Mouse (Mus musculus) midbrain, embryonic 13.5 days (tissue): ENCODE results near the gene Ano10. TPM values are rescaled to one million over a fixed set of nuclear protein-coding genes. Genes with fewer than 3 reads are reported as not detected.

Experiments
- ATAC-seq: fragments of 200-750 bp; cut with Nextera tagmentation; 2 replicates; pipeline ENCODE4 v1.8.0; 2017; ENCODE audit warnings: mild to moderate bottlenecking, moderate TSS enrichment, moderate library complexity
- H3K27ac ChIP-seq: fragments of 300-500 bp; sonication (generic); 2 replicates; pipeline ENCODE4 v1.5.1; 2015; ENCODE audit warnings: inconsistent platforms, mild to moderate bottlenecking, moderate library complexity
- H3K27me3 ChIP-seq: fragments of 300-500 bp; sonication (generic); 2 replicates; pipeline ENCODE4 v1.6.1; 2015; ENCODE audit warnings: mild to moderate bottlenecking, inconsistent platforms
- H3K36me3 ChIP-seq: fragments of 300-500 bp; sonication (generic); 2 replicates; pipeline ENCODE4 v1.6.1; 2015; ENCODE audit warnings: mild to moderate bottlenecking, inconsistent platforms
- H3K4me1 ChIP-seq: fragments of 300-500 bp; sonication (generic); replicated peaks from 2 replicates; pipeline ENCODE4 v1.6.1; 2015; ENCODE audit warnings: inconsistent platforms
- H3K4me2 ChIP-seq: fragments of 300-500 bp; sonication (generic); replicated peaks from 2 replicates; pipeline ENCODE4 v1.6.1; 2015; ENCODE audit warnings: moderate library complexity, mild to moderate bottlenecking, inconsistent platforms
- H3K4me3 ChIP-seq: fragments of 300-500 bp; sonication (generic); replicated peaks from 2 replicates; pipeline ENCODE4 v1.5.1; 2015; ENCODE audit warnings: mild to moderate bottlenecking, inconsistent platforms
- H3K9ac ChIP-seq: fragments of 300-500 bp; sonication (generic); replicated peaks from 2 replicates; pipeline ENCODE4 v1.6.1; 2015; ENCODE audit warnings: mild to moderate bottlenecking, inconsistent platforms
- H3K9me3 ChIP-seq: fragments of 300-500 bp; sonication (generic); 2 replicates; pipeline ENCODE4 v1.6.1; 2016; ENCODE audit warnings: mild to moderate bottlenecking, inconsistent platforms
- WGBS: fragments of 180-500 bp; shearing (Covaris S2); methylation state at CpG from one replicate; pipeline ENCODE4 v1.1.7; 2015; 5-methylcytosine and 5-hydroxymethylcytosine counted together
- polyA plus RNA-seq: library from polyadenylated mRNA; unstranded; fragments of >200 nt; fragmentation: Nextera tagmentation; extraction: Ambion mirVana; gene quantifications from 2 replicates; pipeline ENCODE4 v1.2.1, GENCODE M21; 2015

Ano10 gene
- polyA plus RNA-seq, 1 experiment from 2014 or later = 44.6 TPM

GRCm38 (mm10) chr9:122215118-122215517 lies 79.1 kb downstream of the Ano10 start:
- H3K4me2 ChIP-seq = no peak overlapping the region
- H3K36me3 ChIP-seq = no peaks in the 10 kb centered on the region
- no peak for ATAC-seq
- H3K4me1 ChIP-seq = no peaks in the 10 kb centered on the region
- H3K9ac ChIP-seq = no peak overlapping the region
- no peaks in the 10 kb centered on the region for H3K9me3 ChIP-seq
- no peaks in the 10 kb centered on the region for H3K27me3 ChIP-seq
- no peak overlapping the region for H3K4me3 ChIP-seq
- H3K27ac ChIP-seq = no peak overlapping the region

- no peak for ATAC-seq
- H3K4me1 ChIP-seq = peaks cover 10% of the 10 kb centered on the region
These were observed 85.9 kb downstream of the Ano10 start for GRCm38 (mm10) chr9:122208311-122208710.

DNA sequence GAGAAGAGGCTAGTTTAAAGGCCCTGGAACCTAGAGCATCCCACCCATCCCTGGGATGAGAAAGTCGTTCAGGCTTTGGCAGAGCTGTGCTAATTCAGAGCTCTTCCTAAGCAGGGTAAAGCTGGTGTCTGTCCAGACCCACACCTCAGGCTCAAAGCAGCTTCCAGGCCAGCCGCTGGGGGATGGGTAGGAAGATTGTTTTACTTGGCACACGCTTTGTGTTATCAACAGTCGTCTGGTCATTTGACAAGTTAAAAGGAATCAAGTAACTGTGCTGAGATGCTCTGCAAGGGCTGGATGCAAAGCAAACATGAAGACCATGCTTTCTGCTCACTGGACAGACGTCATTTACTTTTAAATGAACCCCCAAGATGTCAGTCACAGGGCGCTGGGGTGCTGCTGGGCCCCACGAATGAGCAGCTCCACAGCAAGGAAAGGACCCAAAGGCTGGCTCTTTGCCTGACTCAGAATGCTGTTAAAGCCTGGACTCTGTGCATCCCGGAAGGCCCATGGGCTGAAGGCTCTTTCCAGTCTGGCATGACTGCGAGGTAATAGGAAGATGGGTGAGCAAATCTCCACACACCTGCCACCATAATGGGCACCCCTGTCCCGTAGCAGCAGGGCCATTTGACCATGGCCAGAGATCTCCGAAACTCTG lies 88.6 kb downstream of the Ano10 start:
- H3K36me3 ChIP-seq = peaks cover 9% of the 10 kb centered on the region; the same call in 1 of the 2 replicates
- ATAC-seq = no peak
- H3K4me3 ChIP-seq = no peak overlapping the region
- no peaks in the 10 kb centered on the region for H3K27me3 ChIP-seq
- no peak overlapping the region for H3K4me2 ChIP-seq
- 0 out of 2 replicates have a peak overlapping the region, but pooled peaks have one; percentile 11 for H3K27ac ChIP-seq
- H3K4me1 ChIP-seq = peaks cover 10% of the 10 kb centered on the region
- H3K9me3 ChIP-seq = no peaks in the 10 kb centered on the region
- 74% methylated on average over 11 of the region's 11 CpGs for WGBS
- H3K9ac ChIP-seq = no peak overlapping the region

More at GRCm38 (mm10) chr9:122208311-122208710, 85.9 kb downstream of the Ano10 start:
- 76% methylated on average over 4 of the region's 4 CpGs for WGBS
- H3K36me3 ChIP-seq = no peaks in the 10 kb centered on the region
- no peak overlapping the region for H3K9ac ChIP-seq
- H3K27ac ChIP-seq = no peak overlapping the region
- H3K4me2 ChIP-seq = no peak overlapping the region
- H3K9me3 ChIP-seq = no peaks in the 10 kb centered on the region
- no peaks in the 10 kb centered on the region for H3K27me3 ChIP-seq
- no peak overlapping the region for H3K4me3 ChIP-seq

GRCm38 (mm10) chr9:122204508-122204907 lies 89.7 kb downstream of the Ano10 start:
- WGBS = 69% methylated on average over 7 of the region's 7 CpGs
- Histone ChIP-seq H3K27me3 (no peaks in the 10 kb centered on the region), H3K4me2 (no peak overlapping the region), H3K4me1 (peaks cover 10% of the 10 kb centered on the region), H3K9me3 (no peaks in the 10 kb centered on the region), H3K4me3 (no peak overlapping the region), H3K36me3 (peaks cover 17% of the 10 kb centered on the region; the same call in 1 of the 2 replicates), H3K27ac (no peak overlapping the region), H3K9ac (no peak overlapping the region)
- ATAC-seq = no peak

DNA sequence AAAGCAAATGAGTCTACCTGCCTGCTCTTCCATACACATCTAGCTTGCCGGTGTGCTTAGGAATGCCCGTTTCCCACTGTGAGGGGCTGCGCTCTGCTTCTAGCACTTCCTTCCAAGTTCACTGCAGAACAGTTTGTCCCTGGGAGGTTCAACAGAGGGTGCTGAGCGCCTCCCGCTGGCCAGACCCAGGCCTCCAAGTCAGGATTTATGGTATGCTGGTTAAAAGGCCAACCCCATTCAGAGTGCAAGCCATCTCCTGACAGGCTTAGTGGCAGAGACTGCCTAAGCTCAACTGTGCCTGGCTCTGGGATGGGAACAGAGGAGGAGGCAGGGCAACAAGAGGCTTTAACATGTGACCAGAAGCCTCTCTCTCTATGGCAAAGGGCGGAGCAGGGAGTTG lies 95.0 kb downstream of the Ano10 start:
- Histone ChIP-seq H3K4me3 (no peak overlapping the region), H3K27me3 (no peaks in the 10 kb centered on the region), H3K9ac (no peak overlapping the region), H3K4me1 (peaks cover 5% of the 10 kb centered on the region; the same call in 1 of the 2 replicates), H3K36me3 (peaks cover 28% of the 10 kb centered on the region), H3K4me2 (no peak overlapping the region), H3K9me3 (no peaks in the 10 kb centered on the region), H3K27ac (no peak overlapping the region)
- 36% methylated on average over 6 of the region's 6 CpGs for WGBS
- no peak; the same call in 1 of the 2 replicates for ATAC-seq

DNA sequence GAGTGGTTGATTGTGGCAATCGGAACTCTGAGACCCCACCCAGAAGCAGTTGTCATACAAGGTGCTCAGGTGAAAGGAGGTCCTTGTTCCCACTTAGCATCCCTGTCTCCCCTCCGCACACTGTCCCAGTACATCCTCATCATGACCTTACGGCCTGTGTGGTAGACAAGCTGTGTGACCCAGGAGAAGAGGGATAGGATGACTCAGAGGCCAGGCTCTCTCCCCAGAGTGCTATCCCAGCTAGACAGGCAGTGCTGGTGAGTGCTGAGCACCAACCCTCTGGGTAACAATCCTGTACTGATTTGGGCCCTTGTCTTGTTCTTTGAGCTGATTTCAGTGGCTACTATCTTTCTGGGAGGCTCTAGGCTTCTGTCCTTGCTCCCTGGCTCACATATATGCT lies 95.6 kb downstream of the Ano10 start:
- ATAC-seq = no peak
- 92% methylated on average over 3 of the region's 3 CpGs for WGBS

DNA sequence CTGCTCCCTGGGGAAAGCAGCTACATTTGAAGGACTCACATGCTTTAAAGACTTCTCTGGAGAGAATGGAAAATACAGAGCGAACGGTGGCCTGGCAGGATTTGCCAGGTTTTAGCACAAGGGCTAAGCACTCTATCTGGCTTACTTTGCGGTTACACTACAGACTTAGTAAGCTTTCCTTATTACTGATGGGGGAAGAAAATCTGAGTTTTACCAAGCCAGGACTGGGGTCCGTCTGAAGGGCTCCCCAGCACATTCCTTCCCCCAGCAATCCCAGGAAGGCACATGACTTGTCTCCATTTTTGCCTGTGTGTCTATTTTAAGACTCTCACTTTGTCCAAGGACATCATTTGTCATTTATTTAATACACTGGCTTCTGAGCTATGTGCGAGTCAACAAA lies 97.2 kb downstream of the Ano10 start:
- no peak for ATAC-seq
- WGBS = 86% methylated on average over 5 of the region's 5 CpGs
- H3K36me3 ChIP-seq = peaks cover 28% of the 10 kb centered on the region
- H3K27ac ChIP-seq = no peak overlapping the region
- H3K4me3 ChIP-seq = no peak overlapping the region
- H3K4me2 ChIP-seq = no peak overlapping the region
- no peaks in the 10 kb centered on the region for H3K27me3 ChIP-seq
- no peak overlapping the region for H3K9ac ChIP-seq
- peaks cover 5% of the 10 kb centered on the region; the same call in 1 of the 2 replicates for H3K4me1 ChIP-seq
- H3K9me3 ChIP-seq = no peaks in the 10 kb centered on the region

More for the DNA sequence above, 95.6 kb downstream of the Ano10 start:
- peaks cover 28% of the 10 kb centered on the region for H3K36me3 ChIP-seq
- H3K9ac ChIP-seq = no peak overlapping the region
- no peaks in the 10 kb centered on the region for H3K9me3 ChIP-seq
- no peak overlapping the region for H3K4me2 ChIP-seq
- no peaks in the 10 kb centered on the region for H3K27me3 ChIP-seq
- H3K27ac ChIP-seq = no peak overlapping the region
- H3K4me3 ChIP-seq = no peak overlapping the region
- H3K4me1 ChIP-seq = peaks cover 5% of the 10 kb centered on the region; the same call in 1 of the 2 replicates

- Histone ChIP-seq H3K4me3 (no peak overlapping the region), H3K27me3 (no peaks in the 10 kb centered on the region), H3K9me3 (no peaks in the 10 kb centered on the region), H3K36me3 (peaks cover 17% of the 10 kb centered on the region), H3K9ac (0 out of 2 replicates have a peak overlapping the region, but pooled peaks have one; percentile 19), H3K4me1 (peaks cover 5% of the 10 kb centered on the region; the same call in 1 of the 2 replicates), H3K27ac (no peak overlapping the region), H3K4me2 (no peak overlapping the region)
- ATAC-seq = no peak
- 89% methylated on average over 5 of the region's 5 CpGs for WGBS
These were observed 99.1 kb downstream of the Ano10 start for GRCm38 (mm10) chr9:122195042-122195682.

DNA sequence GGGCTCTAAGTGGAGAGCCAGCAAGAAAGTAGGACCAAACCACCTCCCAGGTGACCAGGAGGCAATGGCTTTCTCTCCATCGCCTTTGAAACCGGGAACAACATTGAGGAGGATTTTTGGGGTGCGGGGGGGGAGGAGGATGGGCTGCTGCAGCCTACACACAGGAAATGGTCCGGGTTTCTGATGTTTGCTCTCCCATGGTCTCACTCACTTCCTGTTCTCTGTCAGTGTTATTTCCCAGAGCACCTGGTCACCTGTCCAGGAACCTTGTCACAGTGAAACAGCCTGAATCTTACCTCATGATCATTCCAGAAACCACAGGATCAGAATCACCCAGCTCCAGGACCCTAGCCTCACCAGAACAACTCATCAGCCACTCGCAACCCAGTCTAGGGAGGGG lies 100.4 kb downstream of the Ano10 start:
- H3K27ac ChIP-seq = no peak overlapping the region
- no peak overlapping the region for H3K4me2 ChIP-seq
- H3K4me3 ChIP-seq = no peak overlapping the region
- peaks cover 5% of the 10 kb centered on the region; the same call in 1 of the 2 replicates for H3K4me1 ChIP-seq
- 92% methylated on average over 5 of the region's 5 CpGs for WGBS
- no peak for ATAC-seq
- no peaks in the 10 kb centered on the region for H3K27me3 ChIP-seq
- H3K9me3 ChIP-seq = no peaks in the 10 kb centered on the region
- H3K36me3 ChIP-seq = peaks cover 11% of the 10 kb centered on the region
- H3K9ac ChIP-seq = no peak overlapping the region

DNA sequence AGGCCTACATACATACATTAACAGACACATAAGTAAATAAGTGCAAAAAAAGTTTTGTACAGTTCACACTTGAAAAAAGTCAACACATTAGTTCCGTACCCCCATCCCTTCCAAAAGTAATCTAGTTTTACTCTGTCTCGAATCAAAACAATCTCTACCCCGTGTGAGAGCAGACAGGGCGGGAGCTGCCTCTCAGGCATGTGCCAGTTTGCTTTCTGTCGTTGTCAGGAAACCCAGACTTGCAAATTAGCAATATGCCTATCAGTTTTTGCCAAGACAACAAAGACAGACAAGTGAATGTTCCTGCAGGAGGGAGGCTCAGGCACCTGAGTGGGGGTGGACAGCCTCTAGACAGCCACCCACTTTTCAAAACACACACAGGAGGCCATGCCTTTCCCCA lies 100.9 kb downstream of the Ano10 start:
- H3K4me3 ChIP-seq = no peak overlapping the region
- H3K9ac ChIP-seq = no peak overlapping the region
- H3K27ac ChIP-seq = no peak overlapping the region
- WGBS = 78% methylated on average over 5 of the region's 5 CpGs
- H3K27me3 ChIP-seq = no peaks in the 10 kb centered on the region
- H3K36me3 ChIP-seq = peaks cover 11% of the 10 kb centered on the region
- H3K9me3 ChIP-seq = no peaks in the 10 kb centered on the region
- no peak for ATAC-seq
- peaks cover 5% of the 10 kb centered on the region; the same call in 1 of the 2 replicates for H3K4me1 ChIP-seq
- H3K4me2 ChIP-seq = no peak overlapping the region

DNA sequence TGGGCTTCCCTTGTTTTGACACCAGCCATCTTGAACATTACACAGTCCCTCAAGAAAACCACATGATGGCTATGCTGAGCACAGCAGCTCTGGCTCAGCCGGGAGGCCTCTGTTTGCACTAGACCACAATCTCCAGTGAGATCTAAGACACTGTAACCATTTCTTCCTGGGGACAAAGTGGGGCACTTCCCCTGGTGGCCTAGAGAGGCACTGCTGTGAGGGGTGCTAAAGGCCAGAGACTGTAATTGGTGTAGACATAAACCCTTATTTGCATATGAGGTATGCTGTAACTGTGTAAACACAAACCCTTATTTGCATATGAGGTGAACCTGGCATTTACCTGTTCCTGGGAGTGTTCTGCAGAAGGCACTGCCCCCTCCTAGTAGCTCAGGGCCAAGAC lies 105.5 kb downstream of the Ano10 start:
- no peak overlapping the region for H3K4me3 ChIP-seq
- no peaks in the 10 kb centered on the region for H3K27me3 ChIP-seq
- H3K9me3 ChIP-seq = no peaks in the 10 kb centered on the region
- no peaks in the 10 kb centered on the region for H3K4me1 ChIP-seq
- no peaks in the 10 kb centered on the region for H3K36me3 ChIP-seq
- no peak overlapping the region for H3K9ac ChIP-seq
- ATAC-seq = no peak
- no peak overlapping the region for H3K27ac ChIP-seq
- 72% methylated on average over 1 of the region's 1 CpGs for WGBS
- H3K4me2 ChIP-seq = no peak overlapping the region

GRCm38 (mm10) chr9:122187451-122187921 lies 106.7 kb downstream of the Ano10 start:
- no peak overlapping the region for H3K4me3 ChIP-seq
- H3K27me3 ChIP-seq = no peaks in the 10 kb centered on the region
- H3K27ac ChIP-seq = no peak overlapping the region
- no peak overlapping the region for H3K4me2 ChIP-seq
- 88% methylated on average over 7 of the region's 7 CpGs for WGBS
- no peaks in the 10 kb centered on the region for H3K36me3 ChIP-seq
- no peaks in the 10 kb centered on the region for H3K4me1 ChIP-seq
- no peak overlapping the region for H3K9ac ChIP-seq
- no peaks in the 10 kb centered on the region for H3K9me3 ChIP-seq
- no peak for ATAC-seq
